Mouse (Mus musculus) E14TG2a.4 (cell line): Measurements from ENCODE around the gene Maco1.

Experiments used
- H3K27me3 ChIP-seq: 2 replicates; pipeline ENCODE4 v1.6.1; 2014; ENCODE audit warnings: low read length, control low read depth; ENCODE audit not compliant: insufficient read depth
- H3K36me3 ChIP-seq: 2 replicates; pipeline ENCODE4 v1.6.1; 2014; ENCODE audit warnings: low read length, control low read depth; ENCODE audit not compliant: insufficient read depth
- H3K4me1 ChIP-seq: replicated peaks from 2 replicates; pipeline ENCODE4 v1.6.1; 2014; ENCODE audit warnings: low read depth, low read length, control low read depth
- H3K4me3 ChIP-seq: replicated peaks from 2 replicates; pipeline ENCODE4 v1.5.1; 2014; ENCODE audit warnings: mild to moderate bottlenecking, low read length
- H3K9me3 ChIP-seq: 2 replicates; pipeline ENCODE4 v1.6.1; 2014; ENCODE audit warnings: low read length, control low read depth
- CTCF ChIP-seq: conservative IDR thresholded peaks from 2 replicates; pipeline ENCODE4 v1.5.1; 2014; ENCODE audit warnings: low read length
- NANOG ChIP-seq: IDR thresholded peaks from 2 replicates; pipeline ENCODE4 v1.6.1; 2014; ENCODE audit warnings: borderline replicate concordance, low read length, mixed read lengths
- POU5F1 ChIP-seq: IDR thresholded peaks from 2 replicates; pipeline ENCODE4 v1.6.1; 2014; ENCODE audit warnings: low read length, borderline replicate concordance

Gene Maco1

GRCm38 (mm10) chr4:134876171-134876570 lies 23.0 kb upstream of the Maco1 start:
- Histone ChIP-seq H3K4me1 (peaks cover 56% of the 10 kb centered on the region), H3K4me3 (peak overlapping the region; percentile 65), H3K9me3 (no peaks in the 10 kb centered on the region), H3K27me3 (no peaks in the 10 kb centered on the region), H3K36me3 (no peaks in the 10 kb centered on the region)
- TF ChIP-seq CTCF: no peak
- no peak for TF ChIP-seq POU5F1
- TF ChIP-seq NANOG: no peak

GRCm38 (mm10) chr4:134871950-134872349 lies 18.8 kb upstream of the Maco1 start:
- Histone ChIP-seq H3K27me3 (peaks cover 35% of the 10 kb centered on the region), H3K9me3 (no peaks in the 10 kb centered on the region), H3K4me1 (peaks cover 79% of the 10 kb centered on the region), H3K36me3 (no peaks in the 10 kb centered on the region), H3K4me3 (peak overlapping the region; percentile 26; the same call in 1 of the 2 replicates)
- TF ChIP-seq NANOG: no peak
- TF ChIP-seq POU5F1: no peak

- Histone ChIP-seq H3K4me3 (peak overlapping the region; percentile 26; the same call in 1 of the 2 replicates), H3K36me3 (no peaks in the 10 kb centered on the region), H3K4me1 (peaks cover 77% of the 10 kb centered on the region), H3K9me3 (no peaks in the 10 kb centered on the region), H3K27me3 (peaks cover 36% of the 10 kb centered on the region)
- TF ChIP-seq NANOG (no peak), POU5F1 (no peak)
Observed at GRCm38 (mm10) chr4:134871477-134871876, 18.3 kb upstream of the Maco1 start.

- no peaks in the 10 kb centered on the region for H3K9me3 ChIP-seq
- peak overlapping the region; percentile 64 for H3K4me3 ChIP-seq
- H3K36me3 ChIP-seq: no peaks in the 10 kb centered on the region
- peaks cover 50% of the 10 kb centered on the region for H3K27me3 ChIP-seq
- peaks cover 77% of the 10 kb centered on the region for H3K4me1 ChIP-seq
- TF ChIP-seq POU5F1: no peak
- TF ChIP-seq CTCF: no peak
- TF ChIP-seq NANOG: no peak
Observed at GRCm38 (mm10) chr4:134869815-134870375, 16.8 kb upstream of the Maco1 start.

- H3K4me3 ChIP-seq: peak overlapping the region; percentile 64
- peaks cover 50% of the 10 kb centered on the region for H3K27me3 ChIP-seq
- no peaks in the 10 kb centered on the region for H3K9me3 ChIP-seq
- no peak for TF ChIP-seq NANOG
- no peak for TF ChIP-seq POU5F1
- no peak for TF ChIP-seq CTCF
- H3K36me3 ChIP-seq: no peaks in the 10 kb centered on the region
- peaks cover 77% of the 10 kb centered on the region for H3K4me1 ChIP-seq
Observed at GRCm38 (mm10) chr4:134869068-134869730, 16.1 kb upstream of the Maco1 start.

- no peaks in the 10 kb centered on the region for H3K9me3 ChIP-seq
- H3K4me1 ChIP-seq: peaks cover 79% of the 10 kb centered on the region
- H3K36me3 ChIP-seq: no peaks in the 10 kb centered on the region
- H3K27me3 ChIP-seq: peaks cover 50% of the 10 kb centered on the region
- peak overlapping the region; percentile 55 for H3K4me3 ChIP-seq
- no peak for TF ChIP-seq NANOG
- TF ChIP-seq POU5F1: no peak
- TF ChIP-seq CTCF: no peak
Observed at GRCm38 (mm10) chr4:134868490-134868889, 15.3 kb upstream of the Maco1 start.

- Histone ChIP-seq H3K36me3 (no peaks in the 10 kb centered on the region), H3K27me3 (peaks cover 52% of the 10 kb centered on the region), H3K9me3 (no peaks in the 10 kb centered on the region), H3K4me1 (peaks cover 79% of the 10 kb centered on the region), H3K4me3 (peak overlapping the region; percentile 55)
- TF ChIP-seq NANOG (no peak), POU5F1 (no peak), CTCF (no peak)
Observed at GRCm38 (mm10) chr4:134868065-134868464, 14.9 kb upstream of the Maco1 start.

- Histone ChIP-seq H3K4me1 (peaks cover 81% of the 10 kb centered on the region), H3K36me3 (no peaks in the 10 kb centered on the region), H3K27me3 (peaks cover 53% of the 10 kb centered on the region), H3K4me3 (peak overlapping the region; percentile 55), H3K9me3 (no peaks in the 10 kb centered on the region)
- TF ChIP-seq CTCF: no peak
- no peak for TF ChIP-seq POU5F1
- TF ChIP-seq NANOG: no peak
Observed at GRCm38 (mm10) chr4:134867661-134868060, 14.5 kb upstream of the Maco1 start.

GRCm38 (mm10) chr4:134867213-134867612 lies 14.1 kb upstream of the Maco1 start:
- H3K36me3 ChIP-seq: no peaks in the 10 kb centered on the region

More at GRCm38 (mm10) chr4:134867213-134867612, 14.1 kb upstream of the Maco1 start:
- TF ChIP-seq NANOG (no peak), POU5F1 (no peak), CTCF (no peak)
- Histone ChIP-seq H3K4me3 (no peak overlapping the region), H3K9me3 (no peaks in the 10 kb centered on the region), H3K27me3 (peaks cover 56% of the 10 kb centered on the region), H3K4me1 (peaks cover 79% of the 10 kb centered on the region)
